Comparison of ENCODE assay signal across 12 mouse cellular contexts in the genomic region with DNA sequence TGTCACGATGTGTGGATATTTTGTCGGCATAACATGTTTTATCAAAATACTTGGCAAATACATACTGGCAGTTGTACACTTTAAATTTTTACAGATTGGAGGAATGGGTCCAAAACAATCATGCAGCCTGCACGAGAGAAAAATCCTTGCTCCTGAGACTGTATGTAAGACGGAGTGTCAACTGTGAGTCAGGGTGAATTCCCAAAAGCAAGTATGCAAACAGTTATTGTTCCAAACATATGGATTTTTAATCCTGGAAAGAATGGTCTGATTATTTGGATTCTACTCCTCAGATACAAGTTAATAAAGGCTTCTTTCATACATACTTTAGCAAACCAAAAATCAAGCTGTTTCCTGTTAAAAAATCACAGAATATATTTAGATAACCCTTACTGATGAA.
"Had no signal": no experiment of that assay in that cellular context is flagged by ENCODE, and none has a peak within 500 bp of the region (broad histone marks: within the 10 kb centered on the region; RNA-seq: fewer than 3 reads in every experiment).

No protein-coding gene starts in this region.

- H3K36me3 ChIP-seq: limb, embryonic 15.5 days; liver, embryonic 13.5 days; lung, embryonic 15.5 days; midbrain, embryonic 12.5 days; neural tube, embryonic 15.5 days had no signal

- H3K4me2 ChIP-seq: limb, embryonic 15.5 days; liver, embryonic 13.5 days; lung, embryonic 15.5 days had no signal

- H3K27me3 ChIP-seq: limb, embryonic 15.5 days; midbrain, embryonic 12.5 days; neural tube, embryonic 15.5 days had no signal

- DNase-seq: liver, embryonic 13.5 days; liver, postnatal 0 days; lung, postnatal 14 days; right cerebral cortex, adult 18-20 months; right cerebral cortex, postnatal 25 days; thymus, postnatal 36 days had no signal

- H3K4me3 ChIP-seq: limb, embryonic 15.5 days; liver, embryonic 13.5 days; lung, embryonic 15.5 days; megakaryocyte, embryonic 14.5 days; midbrain, embryonic 12.5 days; neural tube, embryonic 15.5 days had no signal

- H3K9me3 ChIP-seq: limb, embryonic 15.5 days; liver, embryonic 13.5 days; lung, embryonic 15.5 days; megakaryocyte, embryonic 14.5 days; midbrain, embryonic 12.5 days; neural tube, embryonic 15.5 days had no signal

- H3K4me1 ChIP-seq: liver, embryonic 13.5 days had no signal

- ATAC-seq: liver, postnatal 0 days had no signal

- H3K27ac ChIP-seq: limb, embryonic 15.5 days; liver, embryonic 13.5 days; lung, embryonic 15.5 days; macrophage; midbrain, embryonic 12.5 days; neural tube, embryonic 15.5 days had no signal

- H3K9ac ChIP-seq: limb, embryonic 15.5 days; liver, embryonic 13.5 days; liver, postnatal 0 days; lung, embryonic 15.5 days; midbrain, embryonic 12.5 days; neural tube, embryonic 15.5 days had no signal
